Mouse (Mus musculus) bone marrow macrophage, adult 2 months (primary cell): ENCODE data around the gene Enc1. TPM values are rescaled to one million over a fixed set of nuclear protein-coding genes. Genes with fewer than 3 reads are reported as not detected.

Experiments
- H3K27ac ChIP-seq: 2 replicates; pipeline ENCODE4 v1.5.1; 2012; ENCODE audit warnings: low read depth, low read length; ENCODE audit not compliant: insufficient read depth
- H3K4me1 ChIP-seq: 2 replicates; pipeline ENCODE4 v1.6.1; 2012; ENCODE audit warnings: low read length; ENCODE audit not compliant: control insufficient read depth, insufficient read depth
- H3K4me3 ChIP-seq: 2 replicates; pipeline ENCODE4 v1.5.1; 2012; ENCODE audit warnings: mild to moderate bottlenecking, low read length, moderate library complexity; ENCODE audit not compliant: insufficient read depth
- CTCF ChIP-seq: IDR thresholded peaks from 2 replicates; pipeline ENCODE4 v1.5.1; 2012; ENCODE audit warnings: low read depth, mild to moderate bottlenecking, low read length, moderate library complexity
- POLR2A ChIP-seq: IDR thresholded peaks from 2 replicates; pipeline ENCODE4 v1.6.1; 2012; ENCODE audit warnings: mild to moderate bottlenecking, low read depth, low read length, borderline replicate concordance
- polyA plus RNA-seq: library from polyadenylated mRNA; stranded (reverse); fragments of >200 nt; gene quantifications from 2 replicates; pipeline ENCODE4 v1.2.4, GENCODE M21; 2012; ENCODE audit not compliant: missing spikeins, insufficient read depth, insufficient read length

Gene Enc1
- polyA plus RNA-seq, 1 experiment = 10.7 TPM

GRCm38 (mm10) chr13:97225130-97225529 lies 15.8 kb upstream of the Enc1 start:
- TF ChIP-seq CTCF = no peak
- TF ChIP-seq POLR2A = no peak
- no peak overlapping the region for H3K27ac ChIP-seq

GRCm38 (mm10) chr13:97227795-97228194 lies 13.1 kb upstream of the Enc1 start:
- Histone ChIP-seq H3K27ac (no peak overlapping the region), H3K4me3 (no peak overlapping the region), H3K4me1 (no peaks in the 10 kb centered on the region)
- TF ChIP-seq POLR2A (no peak), CTCF (no peak)

More at GRCm38 (mm10) chr13:97225130-97225529, 15.8 kb upstream of the Enc1 start:
- Histone ChIP-seq H3K4me3 (no peak overlapping the region), H3K4me1 (no peaks in the 10 kb centered on the region)

DNA sequence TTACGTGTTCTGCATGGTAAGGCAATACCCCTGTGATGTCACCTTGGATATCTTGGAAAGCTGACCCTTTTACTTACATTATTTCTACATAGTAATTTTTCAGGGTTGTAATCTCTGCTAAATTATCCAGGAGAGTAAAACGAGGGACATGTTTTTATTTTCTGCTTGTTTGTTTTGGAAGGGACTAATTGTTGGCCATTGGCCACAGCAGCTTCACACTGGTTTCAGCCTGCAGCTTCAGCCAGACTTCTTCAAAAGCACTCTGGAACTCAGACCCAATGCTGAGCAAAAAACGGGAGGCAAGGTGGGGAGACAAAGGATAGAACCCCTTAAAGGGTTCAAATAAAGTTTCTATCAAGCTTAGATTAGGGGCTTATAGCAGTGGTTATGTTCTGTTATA lies 10.8 kb upstream of the Enc1 start:
- no peak for TF ChIP-seq POLR2A
- TF ChIP-seq CTCF = no peak

DNA sequence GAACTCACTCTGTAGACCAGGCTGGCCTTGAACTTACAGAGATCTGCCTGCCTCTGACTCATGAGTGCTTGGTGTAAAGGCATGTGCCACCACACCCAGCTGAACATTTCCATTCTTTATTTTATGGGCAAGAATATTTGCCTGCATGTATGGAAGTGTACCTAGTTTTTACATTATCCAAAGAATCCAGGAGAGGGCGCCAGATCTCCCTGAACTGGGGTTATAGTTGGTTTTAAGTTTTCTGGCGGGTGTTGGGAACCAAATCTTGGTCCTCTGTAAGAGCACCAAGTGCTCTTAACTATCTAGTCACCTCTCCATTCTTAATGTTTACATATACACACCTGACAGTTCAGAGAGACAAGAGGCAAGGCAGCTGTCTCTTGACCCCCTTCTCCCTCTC lies 7.8 kb upstream of the Enc1 start:
- H3K4me1 ChIP-seq = no peaks in the 10 kb centered on the region
- H3K4me3 ChIP-seq = no peak overlapping the region
- no peak overlapping the region for H3K27ac ChIP-seq
- no peak for TF ChIP-seq POLR2A
- TF ChIP-seq CTCF = no peak

More for the DNA sequence above, 10.8 kb upstream of the Enc1 start:
- H3K4me1 ChIP-seq = no peaks in the 10 kb centered on the region
- H3K27ac ChIP-seq = no peak overlapping the region
- no peak overlapping the region for H3K4me3 ChIP-seq

DNA sequence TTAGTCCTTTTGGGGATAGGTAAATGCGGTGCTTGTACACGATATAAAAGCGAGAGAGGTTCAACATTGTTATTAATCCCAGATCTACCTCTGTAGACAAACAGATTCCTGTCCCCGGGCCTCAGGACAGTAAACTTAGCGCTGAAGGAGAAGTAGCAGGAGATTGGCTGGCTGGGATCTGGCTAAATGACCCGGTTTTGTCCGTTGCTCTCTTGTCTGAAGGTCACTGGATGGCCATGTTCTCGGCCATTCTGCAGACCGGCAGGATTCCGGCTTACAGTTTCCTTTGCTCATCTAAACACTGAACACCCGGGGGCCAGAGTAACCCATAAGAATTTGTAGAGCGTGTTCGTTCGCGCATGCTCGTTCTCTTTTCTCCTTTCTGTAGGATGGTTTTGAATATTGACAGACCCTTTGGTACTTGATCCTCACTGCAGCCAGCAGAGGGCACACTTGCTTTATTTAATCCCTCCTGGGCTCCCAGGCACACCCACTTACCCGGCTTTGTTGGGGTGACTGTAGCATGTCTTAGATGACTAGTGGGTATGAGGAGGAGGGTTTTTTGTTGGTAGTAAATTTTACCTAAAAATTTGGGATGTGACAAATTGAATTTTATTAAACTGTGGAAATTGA lies 6.0 kb upstream of the Enc1 start:
- Histone ChIP-seq H3K4me3 (peak overlapping the region; percentile 34), H3K27ac (no peak overlapping the region), H3K4me1 (no peaks in the 10 kb centered on the region)
- TF ChIP-seq POLR2A = no peak
- peak; percentile 80 for TF ChIP-seq CTCF

- H3K4me1 ChIP-seq = no peaks in the 10 kb centered on the region
- no peak overlapping the region for H3K27ac ChIP-seq
- TF ChIP-seq CTCF (no peak), POLR2A (no peak)
Measured at GRCm38 (mm10) chr13:97235911-97236310, 5.0 kb upstream of the Enc1 start.

GRCm38 (mm10) chr13:97237700-97238099 lies 3.2 kb upstream of the Enc1 start:
- H3K4me3 ChIP-seq = no peak overlapping the region
- H3K27ac ChIP-seq = no peak overlapping the region
- peaks cover 3% of the 10 kb centered on the region for H3K4me1 ChIP-seq
- no peak for TF ChIP-seq POLR2A
- TF ChIP-seq CTCF = no peak

More at GRCm38 (mm10) chr13:97235911-97236310, 5.0 kb upstream of the Enc1 start:
- no peak overlapping the region for H3K4me3 ChIP-seq

GRCm38 (mm10) chr13:97238181-97238981 lies 2.5 kb upstream of the Enc1 start:
- Histone ChIP-seq H3K27ac (no peak overlapping the region), H3K4me3 (no peak overlapping the region), H3K4me1 (peaks cover 9% of the 10 kb centered on the region)
- TF ChIP-seq POLR2A = no peak
- TF ChIP-seq CTCF = no peak

GRCm38 (mm10) chr13:97239343-97240180 lies 1.3 kb upstream of the Enc1 start:
- Histone ChIP-seq H3K27ac (0 out of 2 replicates have a peak overlapping the region, but pooled peaks have one; percentile 8), H3K4me1 (peaks cover 9% of the 10 kb centered on the region), H3K4me3 (no peak overlapping the region)
- no peak for TF ChIP-seq POLR2A
- TF ChIP-seq CTCF = no peak

GRCm38 (mm10) chr13:97240279-97240964 lies 483 bp upstream of the Enc1 start:
- Histone ChIP-seq H3K4me1 (peaks cover 9% of the 10 kb centered on the region), H3K4me3 (peak overlapping the region; percentile 65), H3K27ac (peak overlapping the region; percentile 96)
- TF ChIP-seq POLR2A (no peak), CTCF (0 out of 2 replicates have a peak, but pooled peaks have one; percentile 15)
